Mouse (Mus musculus): ENCODE data around the gene Plk5. TPM values are rescaled to one million over a fixed set of nuclear protein-coding genes. Genes with fewer than 3 reads are reported as not detected.
A peak's percentile ranks its signal among the peaks of the same experiment; 100 is the strongest.

Plk5 gene
- polyA plus RNA-seq, 1 experiment from 2014 or later, result 0.20 TPM

- Histone ChIP-seq H3K4me2 (replicated peaks; ENCODE audit: low read depth) (no peak overlapping the region), H3K36me3 (ENCODE audit: control insufficient read depth, insufficient read depth) (peaks cover 25% of the 10 kb centered on the region; the same call in 1 of the 2 replicates), H3K4me1 (replicated peaks; ENCODE audit: control insufficient read depth, insufficient read depth, low read length) (no peaks in the 10 kb centered on the region), H3K27me3 (replicated peaks; ENCODE audit: control insufficient read depth, insufficient read depth, low read length) (no peaks in the 10 kb centered on the region), H3K9ac (ENCODE audit: low read depth, low read length) (no peak overlapping the region), H3K27ac (ENCODE audit: low read depth, low read length) (no peak overlapping the region), H3K4me3 (ENCODE audit: low read depth, low read length) (no peak overlapping the region), H3K9me3 (ENCODE audit: control insufficient read depth) (no peaks in the 10 kb centered on the region)
- no peak for ATAC-seq
- WGBS, result 50% methylated on average over 10 of the region's 10 CpGs
- TF ChIP-seq CTCF (IDR thresholded peaks at IDR 0.05; ENCODE audit: low read depth), result peak; percentile 77
These were observed 21.5 kb downstream of the Plk5 start for GRCm38 (mm10) chr10:80377716-80378115.

- Histone ChIP-seq H3K4me1 (replicated peaks; ENCODE audit: control insufficient read depth, insufficient read depth, low read length) (0 out of 2 replicates have a peak, but pooled peaks cover 3% of the 10 kb centered on the region), H3K36me3 (ENCODE audit: control insufficient read depth, insufficient read depth) (peaks cover 25% of the 10 kb centered on the region; the same call in 1 of the 2 replicates), H3K9ac (ENCODE audit: low read depth, low read length) (no peak overlapping the region), H3K9me3 (ENCODE audit: control insufficient read depth) (no peaks in the 10 kb centered on the region), H3K27me3 (replicated peaks; ENCODE audit: control insufficient read depth, insufficient read depth, low read length) (no peaks in the 10 kb centered on the region), H3K4me3 (ENCODE audit: low read depth, low read length) (no peak overlapping the region), H3K27ac (ENCODE audit: low read depth, low read length) (peak overlapping the region; percentile 2; the same call in 1 of the 2 replicates), H3K4me2 (replicated peaks; ENCODE audit: low read depth) (no peak overlapping the region)
- 77% methylated on average over 7 of the region's 7 CpGs for WGBS
- ATAC-seq, result no peak
- TF ChIP-seq CTCF (IDR thresholded peaks at IDR 0.05; ENCODE audit: low read depth), result no peak
These were observed 26.5 kb downstream of the Plk5 start for GRCm38 (mm10) chr10:80382641-80383365.

GRCm38 (mm10) chr10:80383431-80383830, 27.2 kb downstream of the Plk5 start:
- no peak for ATAC-seq
- Histone ChIP-seq H3K36me3 (ENCODE audit: control insufficient read depth, insufficient read depth) (peaks cover 25% of the 10 kb centered on the region; the same call in 1 of the 2 replicates), H3K4me2 (replicated peaks; ENCODE audit: low read depth) (no peak overlapping the region)

GRCm38 (mm10) chr10:80384115-80384639, 27.9 kb downstream of the Plk5 start:
- no peak for ATAC-seq
- Histone ChIP-seq H3K9me3 (ENCODE audit: control insufficient read depth) (no peaks in the 10 kb centered on the region), H3K4me2 (replicated peaks; ENCODE audit: low read depth) (peak overlapping the region; percentile 17; the same call in 1 of the 2 replicates), H3K27me3 (replicated peaks; ENCODE audit: control insufficient read depth, insufficient read depth, low read length) (no peaks in the 10 kb centered on the region), H3K36me3 (ENCODE audit: control insufficient read depth, insufficient read depth) (peaks cover 25% of the 10 kb centered on the region; the same call in 1 of the 2 replicates), H3K9ac (ENCODE audit: low read depth, low read length) (no peak overlapping the region), H3K4me3 (ENCODE audit: low read depth, low read length) (no peak overlapping the region), H3K4me1 (replicated peaks; ENCODE audit: control insufficient read depth, insufficient read depth, low read length) (0 out of 2 replicates have a peak, but pooled peaks cover 6% of the 10 kb centered on the region), H3K27ac (ENCODE audit: low read depth, low read length) (no peak overlapping the region)
- 85% methylated on average over 4 of the region's 4 CpGs for WGBS
- no peak for TF ChIP-seq CTCF (IDR thresholded peaks at IDR 0.05; ENCODE audit: low read depth)

More at GRCm38 (mm10) chr10:80383431-80383830, 27.2 kb downstream of the Plk5 start:
- TF ChIP-seq CTCF (IDR thresholded peaks at IDR 0.05; ENCODE audit: low read depth), result peak; percentile 56
- no peak overlapping the region for H3K9ac ChIP-seq (ENCODE audit: low read depth, low read length)
- no peaks in the 10 kb centered on the region for H3K27me3 ChIP-seq (replicated peaks; ENCODE audit: control insufficient read depth, insufficient read depth, low read length)
- H3K4me1 ChIP-seq (replicated peaks; ENCODE audit: control insufficient read depth, insufficient read depth, low read length), result 0 out of 2 replicates have a peak, but pooled peaks cover 3% of the 10 kb centered on the region
- H3K27ac ChIP-seq (ENCODE audit: low read depth, low read length), result peak overlapping the region; percentile 2; the same call in 1 of the 2 replicates
- 52% methylated on average over 4 of the region's 4 CpGs for whole genome bisulfite sequencing
- no peak overlapping the region for H3K4me3 ChIP-seq (ENCODE audit: low read depth, low read length)
- no peaks in the 10 kb centered on the region for H3K9me3 ChIP-seq (ENCODE audit: control insufficient read depth)

- H3K4me3 ChIP-seq (ENCODE audit: low read depth, low read length), result no peak overlapping the region
- no peak for TF ChIP-seq CTCF (IDR thresholded peaks at IDR 0.05; ENCODE audit: low read depth)
These were observed 28.4 kb downstream of the Plk5 start for GRCm38 (mm10) chr10:80384709-80385108.

GRCm38 (mm10) chr10:80385310-80385709, 29.1 kb downstream of the Plk5 start:
- H3K9me3 ChIP-seq (ENCODE audit: control insufficient read depth), result no peaks in the 10 kb centered on the region
- H3K27ac ChIP-seq (ENCODE audit: low read depth, low read length), result no peak overlapping the region
- peak overlapping the region; percentile 98 for H3K4me2 ChIP-seq (replicated peaks; ENCODE audit: low read depth)
- H3K4me1 ChIP-seq (replicated peaks; ENCODE audit: control insufficient read depth, insufficient read depth, low read length), result 0 out of 2 replicates have a peak, but pooled peaks cover 6% of the 10 kb centered on the region
- peak overlapping the region; percentile 62 for H3K4me3 ChIP-seq (ENCODE audit: low read depth, low read length)
- TF ChIP-seq CTCF (IDR thresholded peaks at IDR 0.05; ENCODE audit: low read depth), result no peak
- peaks cover 18% of the 10 kb centered on the region; the same call in 1 of the 2 replicates for H3K36me3 ChIP-seq (ENCODE audit: control insufficient read depth, insufficient read depth)
- H3K27me3 ChIP-seq (replicated peaks; ENCODE audit: control insufficient read depth, insufficient read depth, low read length), result no peaks in the 10 kb centered on the region
- H3K9ac ChIP-seq (ENCODE audit: low read depth, low read length), result no peak overlapping the region
- 25% methylated on average over 7 of the region's 7 CpGs for WGBS
- ATAC-seq, result no peak

More at GRCm38 (mm10) chr10:80384709-80385108, 28.4 kb downstream of the Plk5 start:
- 67% methylated on average over 7 of the region's 7 CpGs for WGBS
- Histone ChIP-seq H3K4me1 (replicated peaks; ENCODE audit: control insufficient read depth, insufficient read depth, low read length) (0 out of 2 replicates have a peak, but pooled peaks cover 6% of the 10 kb centered on the region), H3K9me3 (ENCODE audit: control insufficient read depth) (no peaks in the 10 kb centered on the region), H3K9ac (ENCODE audit: low read depth, low read length) (no peak overlapping the region), H3K27me3 (replicated peaks; ENCODE audit: control insufficient read depth, insufficient read depth, low read length) (no peaks in the 10 kb centered on the region), H3K4me2 (replicated peaks; ENCODE audit: low read depth) (peak overlapping the region; percentile 98), H3K36me3 (ENCODE audit: control insufficient read depth, insufficient read depth) (peaks cover 22% of the 10 kb centered on the region; the same call in 1 of the 2 replicates), H3K27ac (ENCODE audit: low read depth, low read length) (no peak overlapping the region)
- ATAC-seq, result no peak
